Mouse (Mus musculus) erythroblast, embryonic 14.5 days (primary cell): ENCODE data around the gene Ssx2ip.

Experiments
- GATA1 ChIP-seq: IDR thresholded peaks from 2 replicates; pipeline ENCODE4 v1.6.1; 2012; ENCODE audit warnings: low read length, inconsistent platforms, mixed read lengths
- TAL1 ChIP-seq: IDR thresholded peaks from 3 replicates; pipeline ENCODE4 v1.6.1; 2012; ENCODE audit warnings: low read length, inconsistent platforms, mixed read lengths

- TF ChIP-seq GATA1, result no peak
- TF ChIP-seq TAL1, result no peak
Observed at GRCm38 (mm10) chr3:146379740-146380466, 24.5 kb upstream of the Ssx2ip start.
